Mouse (Mus musculus) 3134 (cell line): ENCODE measurements around the gene Tiam2.
A peak's percentile ranks its signal among the peaks of the same experiment; 100 is the strongest.

Source experiments
- DNase-seq: peaks from one replicate; pipeline ENCODE4 v3.0.0-alpha.2; 2011; ENCODE audit warnings: low spot score; ENCODE audit not compliant: insufficient read length; ENCODE audit errors: extremely low read depth

The Tiam2 gene

DNA sequence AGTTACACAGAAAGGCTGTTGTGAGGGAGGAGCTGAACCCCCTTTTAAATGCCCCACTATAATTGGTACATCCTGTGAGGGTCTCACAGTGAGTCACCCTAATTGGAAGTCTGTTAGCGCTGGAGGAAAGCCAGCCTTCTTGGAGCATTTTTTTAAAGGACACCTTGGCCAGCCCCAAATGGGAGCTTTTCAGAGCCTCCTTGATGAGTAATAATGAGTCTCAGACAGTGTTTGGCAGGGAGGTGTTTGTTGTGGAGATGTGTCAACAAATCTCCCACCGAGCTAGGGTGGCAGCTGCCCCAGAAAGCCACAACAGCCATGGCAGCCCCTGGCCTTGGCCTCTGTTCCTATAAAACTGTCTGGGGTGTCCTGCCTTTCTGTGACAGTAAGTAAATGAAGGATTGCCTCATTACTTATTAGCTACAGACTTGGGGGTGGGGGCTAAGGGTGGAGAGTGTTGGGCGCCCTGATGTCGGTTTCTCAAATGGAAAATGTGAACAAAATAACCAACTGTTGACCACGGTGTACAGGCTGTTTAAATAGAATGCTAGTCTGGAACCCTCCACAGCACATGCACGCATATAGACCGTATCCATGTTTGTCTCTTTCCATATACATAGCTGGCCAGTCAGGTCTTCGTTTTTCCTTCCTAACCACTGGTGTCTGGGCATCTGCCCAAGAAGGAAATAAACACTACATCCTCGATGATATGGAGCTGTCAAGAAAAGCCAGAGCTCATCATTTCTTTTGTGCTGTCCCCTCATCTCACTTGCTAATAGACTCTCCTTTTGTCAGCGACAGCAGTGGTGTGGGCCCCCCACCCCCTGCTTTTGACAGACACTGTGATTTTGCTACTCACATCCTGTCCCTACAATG lies 116.4 kb downstream of the Tiam2 start:
- peak; percentile 60 for DNase-seq

DNA sequence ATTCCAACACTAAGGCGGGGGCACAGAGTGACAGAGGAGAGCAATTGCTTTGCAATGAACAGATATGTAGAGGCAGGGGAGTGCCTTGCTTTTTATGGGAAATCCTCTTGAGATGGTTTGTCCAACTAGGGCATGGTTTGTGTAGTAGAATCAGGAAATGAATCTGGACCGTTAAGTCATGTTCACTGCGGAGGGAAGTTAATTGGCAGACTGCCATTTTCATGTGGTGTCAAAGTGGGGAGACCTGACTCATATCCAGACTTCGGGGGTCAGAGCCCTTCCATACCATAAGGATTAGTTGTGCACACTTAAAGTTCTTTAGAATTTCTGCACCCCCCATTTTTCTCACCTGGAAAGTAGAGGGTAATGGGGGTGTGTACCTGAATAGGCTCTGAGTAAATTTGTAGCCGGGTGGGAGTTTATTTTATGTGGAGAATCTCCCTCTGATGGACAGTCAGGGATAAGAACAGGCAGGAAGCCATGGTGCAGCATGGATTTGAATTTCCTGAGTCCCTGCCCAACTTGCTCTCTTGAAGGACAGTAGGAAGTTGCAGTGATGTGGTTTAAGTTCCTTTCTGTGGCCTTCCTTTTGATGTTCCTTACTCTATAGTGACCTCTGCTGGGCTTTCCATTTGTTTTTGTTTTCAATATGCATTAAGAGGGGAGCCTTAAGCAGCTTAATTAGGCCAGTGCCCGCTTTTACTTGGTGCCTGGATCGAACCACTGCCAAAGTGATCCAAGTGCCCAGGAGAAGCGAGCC lies 120.0 kb downstream of the Tiam2 start:
- peak; percentile 28 for DNase-seq

DNA sequence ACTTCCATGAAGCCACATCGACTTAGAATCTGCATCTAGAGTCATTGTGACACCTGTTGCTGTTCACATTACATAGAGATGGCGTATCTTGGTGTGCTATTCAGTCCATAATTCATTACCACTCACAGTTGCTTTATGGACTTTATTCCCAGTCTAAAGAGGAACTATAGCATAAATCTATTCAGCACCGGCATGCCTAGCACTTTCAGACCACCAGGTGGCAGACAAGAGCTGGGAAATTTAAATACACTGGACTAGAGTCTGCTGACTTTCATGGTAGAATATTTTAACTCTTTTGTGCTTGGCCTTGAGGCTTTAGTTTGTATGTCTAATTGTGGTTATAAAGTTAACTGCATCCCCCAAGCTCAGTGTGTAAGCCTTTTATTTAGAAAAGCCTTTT lies 122.4 kb downstream of the Tiam2 start:
- no peak for DNase-seq

DNA sequence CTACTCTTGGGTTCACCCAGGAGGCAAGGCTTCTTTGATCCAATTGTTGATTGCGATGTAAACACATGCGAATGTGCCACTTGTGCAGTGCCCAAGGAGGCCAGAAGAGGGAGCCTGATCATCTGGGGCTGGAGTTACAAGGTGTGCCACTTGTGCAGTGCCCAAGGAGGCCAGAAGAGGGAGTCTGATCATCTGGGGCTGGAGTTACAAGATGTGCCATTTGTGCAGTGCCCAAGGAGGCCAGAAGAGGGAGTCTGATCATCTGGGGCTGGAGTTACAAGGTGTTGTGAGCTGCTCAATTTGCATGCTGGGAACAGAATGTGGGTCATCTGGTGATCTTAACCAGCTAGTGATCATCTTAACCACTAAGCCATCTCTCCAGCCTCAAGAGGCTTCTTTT lies 124.7 kb downstream of the Tiam2 start:
- peak; percentile 65 for DNase-seq

DNA sequence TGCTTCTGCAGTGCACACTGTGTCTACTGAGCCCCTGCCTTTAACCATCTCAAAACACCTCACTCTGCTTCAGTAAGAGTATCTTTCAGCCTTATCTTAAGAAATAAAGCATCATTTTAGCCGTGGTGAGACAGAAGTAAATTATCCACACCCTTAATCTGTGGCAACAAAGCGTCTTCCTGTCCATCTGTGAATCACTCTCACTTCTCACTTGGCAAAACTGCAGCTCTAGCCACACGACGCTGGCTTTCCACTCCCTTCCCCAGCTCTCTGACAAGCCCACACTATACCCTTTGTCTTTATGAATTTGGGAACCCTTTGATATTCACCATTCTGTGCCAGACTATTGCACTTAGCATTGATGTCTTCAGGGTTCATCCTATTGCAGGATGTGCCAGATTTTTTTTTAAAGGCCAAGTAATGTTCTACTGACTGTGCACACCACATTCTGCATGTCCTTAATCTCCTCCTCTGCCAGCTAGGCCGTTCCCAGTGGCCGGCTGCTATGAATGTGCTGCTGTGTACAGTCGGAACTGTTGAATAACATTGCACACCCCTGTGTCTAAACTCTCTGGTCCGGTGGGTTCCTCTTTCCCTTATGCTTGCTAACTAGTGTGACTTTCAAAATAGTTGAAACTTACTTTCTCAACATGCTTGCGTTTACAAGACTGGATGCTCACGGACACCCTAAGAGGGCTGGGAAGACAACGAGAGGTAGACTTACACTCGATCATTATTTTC lies 126.4 kb downstream of the Tiam2 start:
- DNase-seq, result no peak

DNA sequence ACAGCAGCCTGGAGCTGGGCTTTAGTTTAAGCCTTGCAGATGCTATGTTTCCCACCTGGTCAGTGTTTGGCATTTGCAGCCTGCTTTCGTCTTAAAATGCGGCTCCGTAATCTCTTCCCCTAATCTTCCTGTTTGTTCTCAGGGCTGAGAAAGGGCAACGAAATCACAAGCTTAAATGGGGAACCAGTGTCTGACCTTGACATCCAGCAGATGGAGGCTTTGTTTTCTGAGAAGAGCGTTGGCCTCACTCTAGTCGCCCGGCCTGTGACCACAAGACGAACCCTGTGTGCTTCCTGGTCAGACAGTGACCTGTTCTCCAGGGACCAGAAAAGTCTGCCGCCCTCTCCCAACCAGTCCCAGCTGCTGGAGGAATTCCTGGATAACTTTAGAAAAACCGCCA lies 127.6 kb downstream of the Tiam2 start:
- no peak for DNase-seq

DNA sequence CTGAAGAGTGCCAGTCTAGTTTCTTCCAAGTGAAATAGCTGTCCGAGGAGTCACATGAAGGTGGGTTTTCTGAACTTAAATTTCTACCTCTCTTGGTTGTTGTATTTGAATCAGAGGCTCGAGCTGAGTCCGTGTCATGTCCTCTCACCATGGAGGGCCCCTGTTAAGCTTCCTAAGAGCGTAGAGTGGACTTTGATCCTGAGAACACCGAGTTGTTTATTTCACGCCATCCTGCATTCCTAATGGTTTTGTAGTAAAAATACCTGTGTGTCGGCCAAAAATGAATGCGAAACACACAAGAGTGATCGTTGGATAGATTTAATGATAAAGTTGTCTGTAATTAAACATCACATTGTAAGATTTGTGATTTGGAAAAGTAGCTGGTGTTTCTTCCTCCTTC lies 128.5 kb downstream of the Tiam2 start:
- no peak for DNase-seq

DNA sequence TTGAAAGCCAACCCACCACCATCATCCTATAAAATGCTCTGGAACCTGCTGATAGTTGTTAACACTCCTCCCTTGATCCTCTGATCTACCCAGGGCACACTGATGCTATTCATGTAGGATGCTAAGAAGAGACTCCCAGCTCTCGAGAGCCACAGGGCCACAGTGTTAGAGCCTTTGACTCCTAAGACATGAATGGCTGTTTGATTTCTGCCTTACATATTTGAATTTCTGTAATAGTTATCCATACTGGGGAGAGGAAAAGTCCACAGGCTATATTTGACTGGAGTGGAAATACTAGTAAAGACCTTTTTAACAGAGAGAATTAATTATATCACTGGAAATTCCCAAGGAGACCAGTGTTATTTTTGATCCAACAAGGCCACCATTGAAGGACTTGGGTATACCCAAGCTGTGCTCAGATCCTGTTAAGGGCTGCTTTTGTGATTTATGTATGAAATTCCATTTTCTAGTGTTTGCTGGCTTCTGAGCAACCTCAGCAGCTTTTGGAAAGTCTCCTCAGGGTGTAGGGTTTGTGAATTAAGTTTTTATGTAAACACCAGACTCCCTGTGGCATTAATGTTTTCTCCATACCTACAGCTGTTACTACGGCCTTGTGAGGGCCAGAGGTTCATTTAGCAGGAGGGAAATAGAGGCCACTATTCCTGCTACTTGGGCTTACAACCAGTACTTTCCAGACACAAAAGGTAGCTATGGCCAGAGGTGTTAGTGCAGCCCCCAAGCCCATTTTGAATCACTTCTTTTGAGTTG lies 131.7 kb downstream of the Tiam2 start:
- no peak for DNase-seq

DNA sequence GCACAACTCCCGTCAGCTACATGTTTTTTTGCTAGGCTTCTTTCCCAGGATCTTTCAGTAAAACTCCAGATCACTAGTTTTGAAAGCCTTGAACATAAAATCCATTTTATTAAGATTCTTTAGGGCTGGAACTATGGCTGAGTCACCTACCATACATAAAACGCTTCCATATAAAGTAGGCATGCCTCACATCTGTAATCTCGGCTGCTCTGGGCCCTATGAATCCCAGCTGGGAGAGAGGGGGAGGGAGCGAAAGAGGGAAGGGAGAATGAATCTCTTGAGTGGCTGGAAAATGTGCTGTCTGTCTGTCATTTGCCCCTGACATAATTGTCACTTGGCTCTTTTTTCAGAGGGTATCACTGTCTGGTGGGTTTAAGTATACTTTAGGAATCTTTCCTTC lies 139.5 kb downstream of the Tiam2 start:
- no peak for DNase-seq

DNA sequence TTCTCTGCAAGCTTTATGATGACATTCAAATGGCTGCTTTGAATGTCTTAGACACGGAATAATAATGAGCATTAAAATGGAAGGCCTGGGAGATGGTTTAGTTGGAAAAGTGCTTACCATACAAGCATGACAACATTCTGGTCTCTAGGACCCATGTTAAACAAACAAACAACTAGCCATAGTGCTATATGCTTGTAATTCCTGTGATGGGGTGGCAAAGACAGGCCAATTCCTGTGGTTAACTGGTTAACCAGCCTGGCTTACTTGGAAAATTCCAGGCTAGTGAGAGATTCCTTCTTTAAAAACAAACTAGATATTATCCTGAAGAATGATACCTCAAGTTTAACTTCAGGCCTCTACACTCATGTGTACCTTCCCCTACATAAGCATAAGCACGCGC lies 140.3 kb downstream of the Tiam2 start:
- no peak for DNase-seq

DNA sequence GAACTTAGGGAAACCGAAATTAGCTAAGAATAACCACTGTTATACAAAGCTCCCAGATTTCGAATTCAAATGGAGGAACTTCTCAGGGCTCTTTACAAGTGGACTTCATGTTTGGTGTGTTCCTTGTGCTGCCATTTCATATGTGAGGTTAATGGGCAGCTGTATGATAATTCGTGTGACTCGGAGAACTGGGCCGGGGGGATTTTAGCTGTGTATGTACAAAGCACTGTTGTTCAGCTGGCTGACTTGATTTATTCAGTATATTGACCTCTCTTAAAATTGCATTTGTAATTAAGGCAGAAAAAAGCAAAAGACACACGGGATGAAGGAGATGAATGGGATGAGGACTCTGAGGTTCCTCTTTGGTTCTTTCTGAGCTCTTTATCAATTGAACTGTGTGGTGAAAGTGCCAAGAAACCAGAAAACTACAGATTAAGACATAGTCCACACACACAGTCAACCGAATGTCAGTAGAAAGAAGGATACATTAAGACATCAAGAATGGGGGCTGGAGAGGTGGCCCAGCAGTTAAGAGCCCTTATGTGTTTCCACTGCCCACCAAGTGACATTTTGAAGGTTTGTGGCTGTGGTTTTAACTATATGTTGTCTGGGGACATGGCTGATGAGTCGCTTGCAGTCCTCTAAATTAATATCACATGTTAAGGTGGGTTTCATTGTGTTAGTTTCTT lies 141.4 kb downstream of the Tiam2 start:
- no peak for DNase-seq

DNA sequence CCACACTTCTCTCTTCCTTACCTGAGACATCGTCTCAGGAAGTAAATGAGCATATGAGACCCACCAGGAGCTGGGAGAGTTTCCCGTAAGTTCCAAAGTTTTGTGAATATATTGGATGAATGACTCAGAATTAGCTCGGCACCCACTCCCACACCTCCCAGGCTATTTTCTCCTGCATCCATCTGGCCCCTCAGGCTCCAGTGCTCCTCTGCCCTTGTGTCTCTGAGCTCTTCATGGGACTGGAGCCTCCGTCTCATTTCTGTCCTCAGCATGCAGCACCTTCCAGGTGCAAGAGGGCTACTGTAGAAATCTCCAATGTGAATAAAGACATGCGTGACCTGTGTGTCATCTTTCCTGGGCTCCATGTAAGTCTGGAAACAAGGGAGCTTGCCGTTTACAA lies 145.6 kb downstream of the Tiam2 start:
- DNase-seq, result no peak

DNA sequence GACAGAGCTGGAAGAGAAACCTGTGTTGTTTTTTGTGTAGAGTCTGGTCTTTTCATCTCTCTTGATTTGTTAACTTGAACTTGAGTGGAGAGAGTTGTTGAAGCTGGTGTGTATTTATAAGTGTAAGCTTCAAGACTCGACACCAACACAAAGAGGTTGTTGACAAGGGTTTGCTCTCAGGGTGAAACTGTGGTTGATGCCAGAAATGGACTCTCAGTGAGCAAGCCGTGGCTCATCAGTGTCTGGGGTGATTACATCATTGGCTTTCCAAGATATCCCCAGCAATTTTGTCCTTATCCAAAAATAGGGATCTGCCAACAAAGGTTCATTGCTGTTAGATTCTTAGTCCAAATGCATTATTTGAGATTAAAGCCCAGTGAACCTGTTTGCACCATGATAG lies 150.2 kb downstream of the Tiam2 start:
- DNase-seq, result no peak

DNA sequence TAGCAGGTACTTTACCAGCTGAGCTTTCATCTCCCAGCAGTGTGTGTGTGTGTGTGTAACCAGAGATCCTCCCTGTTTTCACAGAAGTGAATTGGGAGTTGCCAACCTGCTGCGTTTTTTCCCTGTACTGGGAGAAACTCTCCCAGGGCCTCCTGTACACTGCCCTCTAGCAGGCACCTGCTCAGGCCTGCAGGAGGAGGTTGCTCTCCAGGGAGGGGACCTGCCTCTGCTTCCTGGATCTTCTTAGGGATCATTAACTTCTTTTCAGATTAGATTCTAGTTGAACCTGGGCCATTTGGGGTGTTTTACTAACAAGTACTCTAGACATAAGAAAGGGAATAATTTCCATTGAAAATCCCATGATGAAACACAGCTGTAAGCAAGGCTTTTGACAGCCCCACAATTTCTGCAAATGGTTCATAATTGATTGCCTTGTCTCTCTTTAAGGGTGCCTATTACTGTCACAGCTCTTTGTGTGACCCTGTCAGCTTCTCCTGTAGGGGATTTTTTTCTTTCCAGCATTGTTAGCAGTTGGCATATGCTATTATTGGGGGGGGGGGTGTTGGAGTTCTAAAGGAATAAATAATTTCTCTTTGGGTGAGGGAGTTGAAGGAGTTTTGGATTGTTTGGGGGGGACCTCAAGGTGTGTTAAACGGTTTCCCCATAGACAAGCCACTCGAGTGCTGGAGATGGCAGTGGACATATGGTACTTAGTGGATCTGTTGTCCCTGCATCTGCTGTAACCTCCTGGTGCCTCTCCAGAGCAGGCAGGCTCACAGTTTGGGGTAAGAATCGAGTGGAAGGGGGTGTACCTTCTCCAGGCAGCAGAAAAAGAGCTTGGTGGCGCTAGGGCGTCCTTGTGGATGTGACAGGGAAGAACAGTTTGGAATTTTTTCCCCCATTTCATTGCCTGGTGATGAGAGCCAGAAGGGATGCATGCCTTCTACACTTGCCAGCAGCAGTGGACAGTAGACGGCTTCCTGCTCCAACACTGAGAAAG lies 155.5 kb downstream of the Tiam2 start:
- DNase-seq, result no peak

DNA sequence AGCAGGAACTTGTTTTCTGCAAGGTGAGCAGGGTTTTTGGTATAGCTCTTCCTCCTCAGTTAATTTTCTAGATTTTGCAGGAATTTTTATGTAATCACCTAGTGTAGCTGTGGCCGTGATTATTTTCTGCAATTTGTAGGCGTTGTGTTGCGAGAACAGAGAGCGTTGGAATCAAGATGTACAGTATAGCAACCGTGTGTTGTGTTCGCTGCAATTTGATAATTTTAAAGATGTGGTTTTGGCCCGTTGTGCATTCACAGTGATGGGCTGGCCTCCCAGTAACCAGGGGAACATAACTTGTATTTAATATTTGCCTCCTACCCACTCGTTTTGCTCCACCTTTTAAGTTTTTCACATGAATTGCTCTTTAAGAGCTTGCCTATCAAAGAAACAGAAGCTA lies 156.7 kb downstream of the Tiam2 start:
- no peak for DNase-seq

DNA sequence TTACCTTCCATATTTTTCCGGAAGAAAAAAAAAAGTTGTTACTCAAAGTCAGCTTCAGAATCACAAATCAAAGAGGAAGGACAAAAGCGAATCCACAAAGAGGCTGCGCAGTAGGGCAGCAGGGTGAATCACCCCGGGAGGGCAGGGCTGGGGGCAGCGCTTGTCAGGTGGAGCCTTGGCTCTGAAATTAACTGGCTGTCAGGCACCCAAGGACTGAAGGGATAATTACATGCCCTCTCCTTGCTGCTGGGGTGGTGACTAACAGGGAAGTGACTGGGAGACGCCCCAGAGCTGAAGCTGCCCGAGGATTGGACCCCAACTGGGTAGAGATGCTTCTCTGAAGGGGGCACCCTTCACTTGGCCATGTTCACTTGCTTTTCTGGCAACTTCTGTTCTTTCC lies 159.5 kb downstream of the Tiam2 start:
- DNase-seq, result no peak

DNA sequence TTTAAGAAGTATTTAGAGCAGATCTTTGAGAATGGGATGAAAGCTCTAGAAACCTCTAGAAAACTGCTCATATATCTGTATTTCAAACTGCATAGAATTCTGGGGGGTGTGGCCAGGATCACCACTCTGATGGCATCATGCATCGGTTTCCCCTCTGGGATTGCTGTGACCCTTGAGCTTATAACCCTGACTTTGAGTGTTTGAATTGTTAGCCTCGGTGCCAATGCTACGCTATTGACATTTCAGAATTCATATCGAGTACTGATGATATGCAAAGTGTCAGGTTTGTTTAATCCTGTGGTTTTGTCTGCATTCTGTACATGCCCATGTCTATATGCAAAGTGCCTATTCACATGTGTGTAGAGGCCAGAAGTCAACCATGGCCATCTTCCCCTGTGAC lies 160.8 kb downstream of the Tiam2 start:
- DNase-seq, result no peak

DNA sequence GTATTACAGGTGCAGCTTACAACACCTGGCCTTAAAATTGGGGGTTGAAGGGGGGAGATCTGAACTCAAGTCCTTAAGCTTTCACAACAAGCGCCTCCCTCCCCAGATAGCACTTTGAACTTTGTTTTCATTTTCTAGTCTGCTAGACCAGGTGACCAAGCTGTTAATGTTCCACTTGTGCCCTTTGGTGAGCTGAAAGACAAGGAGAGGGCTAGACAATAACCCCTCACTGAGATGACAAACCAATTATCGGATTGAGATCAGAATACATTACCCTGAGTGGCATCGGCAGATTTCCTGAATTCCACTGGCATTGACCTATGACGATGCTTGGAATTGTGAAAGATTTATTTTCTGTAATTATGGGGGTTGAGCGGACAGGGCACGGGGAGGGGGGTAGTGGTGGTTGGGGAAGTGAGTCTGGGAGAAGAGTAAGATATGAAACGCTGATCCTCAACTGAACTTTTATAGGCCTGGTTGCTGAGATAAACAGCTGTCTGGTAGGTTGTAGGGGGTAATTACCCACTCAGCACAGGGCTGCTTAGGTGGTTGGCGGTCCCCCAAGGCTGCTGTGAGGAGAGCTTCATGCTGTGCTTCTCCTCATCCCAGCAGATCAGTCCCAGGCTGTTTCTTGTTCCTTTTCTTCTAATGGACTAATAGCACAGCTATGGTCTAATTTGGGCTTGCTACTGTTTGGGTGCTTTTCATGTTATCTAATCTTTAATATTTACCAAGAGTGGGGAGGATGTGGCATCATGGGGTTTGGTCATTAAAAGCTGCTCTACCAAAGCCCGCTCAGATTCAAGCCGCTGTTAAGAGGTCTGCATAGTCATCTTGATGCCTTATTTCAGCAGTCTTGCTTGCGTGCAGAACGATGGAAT lies 161.6 kb downstream of the Tiam2 start:
- DNase-seq, result no peak
